Mouse (Mus musculus) midbrain, embryonic 16.5 days (tissue): ENCODE measurements around the gene Icam1. TPM values are rescaled to one million over a fixed set of nuclear protein-coding genes. Genes with fewer than 3 reads are reported as not detected.

Experiments used
- ATAC-seq: fragments of 200-750 bp; cut with Nextera tagmentation; 2 replicates; pipeline ENCODE4 v1.8.0; 2017; ENCODE audit warnings: moderate TSS enrichment
- H3K27ac ChIP-seq: fragments of 300-500 bp; sonication (generic); 2 replicates; pipeline ENCODE4 v1.5.1; 2014; ENCODE audit warnings: mild to moderate bottlenecking, low read length, mixed read lengths
- H3K27me3 ChIP-seq: fragments of 300-500 bp; sonication (generic); 2 replicates; pipeline ENCODE4 v1.6.1; 2014; ENCODE audit warnings: low read depth, low read length, mixed read lengths; ENCODE audit not compliant: control insufficient read depth, insufficient read depth
- H3K36me3 ChIP-seq: fragments of 300-500 bp; sonication (generic); 2 replicates; pipeline ENCODE4 v1.6.1; 2014; ENCODE audit warnings: mild to moderate bottlenecking, low read length, moderate library complexity, mixed read lengths; ENCODE audit not compliant: control insufficient read depth, insufficient read depth
- H3K4me1 ChIP-seq: fragments of 300-500 bp; sonication (generic); 2 replicates; pipeline ENCODE4 v1.6.1; 2014; ENCODE audit warnings: mild to moderate bottlenecking, low read length, mixed read lengths; ENCODE audit not compliant: control insufficient read depth, insufficient read depth
- H3K4me2 ChIP-seq: fragments of 300-500 bp; sonication (generic); 2 replicates; pipeline ENCODE4 v1.6.1; 2014; ENCODE audit warnings: mild to moderate bottlenecking, low read length, mixed read lengths
- H3K4me3 ChIP-seq: fragments of 300-500 bp; sonication (generic); 2 replicates; pipeline ENCODE4 v1.5.1; 2014; ENCODE audit warnings: low read depth, mild to moderate bottlenecking, low read length, moderate library complexity, mixed read lengths
- H3K9ac ChIP-seq: fragments of 300-500 bp; sonication (generic); 2 replicates; pipeline ENCODE4 v1.6.1; 2014; ENCODE audit warnings: low read depth, low read length, mixed read lengths
- H3K9me3 ChIP-seq: fragments of 300-500 bp; sonication (generic); replicated peaks from 2 replicates; pipeline ENCODE4 v1.6.1; 2014; ENCODE audit warnings: mild to moderate bottlenecking, low read length, mixed read lengths; ENCODE audit not compliant: control insufficient read depth, poor library complexity, severe bottlenecking
- WGBS: fragments of 180-500 bp; shearing (Covaris S2); extraction: QIAGEN DNeasy Blood & Tissue Kit; methylation state at CpG from one replicate; pipeline ENCODE4 v1.1.7; 2014; 5-methylcytosine and 5-hydroxymethylcytosine counted together
- polyA plus RNA-seq: library from polyadenylated mRNA; unstranded; fragments of >200 nt; fragmentation: Nextera tagmentation; extraction: Ambion mirVana; gene quantifications from 2 replicates; pipeline ENCODE4 v1.2.1, GENCODE M21; 2015

The Icam1 gene
- polyA plus RNA-seq: 3.0 and 3.1 TPM in 2 replicates

DNA sequence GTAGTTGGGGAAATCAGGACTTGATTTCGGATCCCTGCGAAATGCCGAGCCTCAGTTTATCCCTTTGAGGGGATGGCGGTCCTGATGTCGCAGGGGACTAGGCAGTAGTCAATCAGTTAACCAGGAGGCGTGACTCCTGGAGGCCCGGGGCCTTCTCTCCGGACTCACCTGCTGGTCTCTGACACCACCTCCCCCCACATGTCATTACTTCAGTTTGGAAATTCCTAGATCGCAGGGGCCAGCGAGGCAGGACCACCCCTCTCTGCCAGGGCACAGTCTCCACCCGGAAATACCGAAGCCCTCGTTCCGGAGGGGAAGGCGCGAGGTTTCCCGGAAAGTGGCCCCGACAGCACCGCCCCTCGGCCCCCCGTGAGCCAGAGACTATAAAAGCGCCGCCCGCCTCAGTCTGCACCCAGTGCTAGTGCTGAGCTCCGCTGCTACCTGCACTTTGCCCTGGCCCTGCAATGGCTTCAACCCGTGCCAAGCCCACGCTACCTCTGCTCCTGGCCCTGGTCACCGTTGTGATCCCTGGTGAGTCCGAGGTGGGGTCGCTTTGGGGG lies at the start of gene Icam1:
Gene Icam1, plus strand, starts transcription at position 415 of the 560 bp plus-strand sequence.
- Histone ChIP-seq H3K9me3 (no peaks in the 10 kb centered on the region), H3K27me3 (peaks cover 44% of the 10 kb centered on the region), H3K36me3 (no peaks in the 10 kb centered on the region), H3K4me1 (no peaks in the 10 kb centered on the region), H3K27ac (no peak within 1 kb of the TSS), H3K4me3 (peak within 1 kb of the TSS; percentile 12), H3K9ac (no peak within 1 kb of the TSS), H3K4me2 (peak within 1 kb of the TSS; percentile 29)
- no peak for ATAC-seq
- WGBS: 1% methylated on average over 30 of the region's 30 CpGs

DNA sequence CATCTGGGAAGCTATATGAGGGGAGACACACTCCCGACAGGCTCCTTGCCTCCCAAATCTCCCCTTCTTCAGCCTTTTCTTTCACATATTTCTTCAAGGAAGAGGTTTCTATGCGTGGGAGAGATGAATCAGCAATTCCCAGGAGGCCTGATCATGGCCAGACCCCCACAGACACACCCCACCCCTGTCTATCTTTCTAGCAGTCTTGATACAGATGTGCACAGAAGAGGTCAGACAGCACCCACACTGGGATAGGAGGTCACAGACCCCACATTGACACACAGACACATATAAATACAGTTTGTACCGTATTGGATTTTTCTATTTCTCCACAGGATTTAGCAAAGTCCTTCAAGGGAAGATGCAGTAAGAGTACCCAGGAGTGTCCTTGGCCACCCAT lies 49.8 kb upstream of the Icam1 start:
- Histone ChIP-seq H3K9me3 (no peaks in the 10 kb centered on the region), H3K27ac (no peak overlapping the region), H3K27me3 (no peaks in the 10 kb centered on the region), H3K9ac (no peak overlapping the region), H3K4me1 (no peaks in the 10 kb centered on the region), H3K4me3 (no peak overlapping the region), H3K4me2 (no peak overlapping the region), H3K36me3 (no peaks in the 10 kb centered on the region)
- ATAC-seq: no peak
- 77% methylated on average over 3 of the region's 3 CpGs for WGBS

DNA sequence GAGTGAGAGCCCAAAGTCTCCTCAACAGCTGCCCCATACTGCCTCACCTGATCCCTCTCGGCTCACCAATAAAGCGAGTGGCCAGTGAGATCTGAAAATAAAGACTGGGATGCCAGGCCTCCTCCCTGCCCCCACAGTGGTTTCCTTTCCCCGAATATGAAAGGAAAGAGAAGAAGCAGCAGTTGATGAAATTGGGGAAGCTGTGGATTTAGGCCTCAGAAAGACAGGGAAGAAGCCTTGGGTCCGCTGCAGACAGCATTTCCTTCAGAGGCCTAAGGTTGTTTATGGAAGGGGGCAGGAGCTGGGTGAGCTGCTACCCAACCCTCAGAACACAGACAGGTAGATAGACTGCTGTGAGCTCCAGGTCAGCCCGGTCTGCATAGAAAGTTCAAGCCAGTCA lies 49.0 kb upstream of the Icam1 start:
- H3K4me1 ChIP-seq: no peaks in the 10 kb centered on the region
- H3K36me3 ChIP-seq: no peaks in the 10 kb centered on the region
- no peak overlapping the region for H3K9ac ChIP-seq
- H3K4me2 ChIP-seq: no peak overlapping the region
- ATAC-seq: no peak
- H3K27ac ChIP-seq: no peak overlapping the region
- H3K4me3 ChIP-seq: no peak overlapping the region
- H3K9me3 ChIP-seq: no peaks in the 10 kb centered on the region
- no peaks in the 10 kb centered on the region for H3K27me3 ChIP-seq
- WGBS: 77% methylated on average over 5 of the region's 5 CpGs

GRCm38 (mm10) chr9:20971751-20972140 lies 44.0 kb upstream of the Icam1 start:
- Histone ChIP-seq H3K9ac (no peak overlapping the region), H3K4me2 (no peak overlapping the region), H3K9me3 (no peaks in the 10 kb centered on the region), H3K27ac (no peak overlapping the region), H3K4me1 (peaks cover 11% of the 10 kb centered on the region; the same call in 1 of the 2 replicates), H3K27me3 (no peaks in the 10 kb centered on the region), H3K36me3 (no peaks in the 10 kb centered on the region), H3K4me3 (no peak overlapping the region)
- WGBS: 83% methylated on average over 7 of the region's 7 CpGs
- ATAC-seq: no peak

DNA sequence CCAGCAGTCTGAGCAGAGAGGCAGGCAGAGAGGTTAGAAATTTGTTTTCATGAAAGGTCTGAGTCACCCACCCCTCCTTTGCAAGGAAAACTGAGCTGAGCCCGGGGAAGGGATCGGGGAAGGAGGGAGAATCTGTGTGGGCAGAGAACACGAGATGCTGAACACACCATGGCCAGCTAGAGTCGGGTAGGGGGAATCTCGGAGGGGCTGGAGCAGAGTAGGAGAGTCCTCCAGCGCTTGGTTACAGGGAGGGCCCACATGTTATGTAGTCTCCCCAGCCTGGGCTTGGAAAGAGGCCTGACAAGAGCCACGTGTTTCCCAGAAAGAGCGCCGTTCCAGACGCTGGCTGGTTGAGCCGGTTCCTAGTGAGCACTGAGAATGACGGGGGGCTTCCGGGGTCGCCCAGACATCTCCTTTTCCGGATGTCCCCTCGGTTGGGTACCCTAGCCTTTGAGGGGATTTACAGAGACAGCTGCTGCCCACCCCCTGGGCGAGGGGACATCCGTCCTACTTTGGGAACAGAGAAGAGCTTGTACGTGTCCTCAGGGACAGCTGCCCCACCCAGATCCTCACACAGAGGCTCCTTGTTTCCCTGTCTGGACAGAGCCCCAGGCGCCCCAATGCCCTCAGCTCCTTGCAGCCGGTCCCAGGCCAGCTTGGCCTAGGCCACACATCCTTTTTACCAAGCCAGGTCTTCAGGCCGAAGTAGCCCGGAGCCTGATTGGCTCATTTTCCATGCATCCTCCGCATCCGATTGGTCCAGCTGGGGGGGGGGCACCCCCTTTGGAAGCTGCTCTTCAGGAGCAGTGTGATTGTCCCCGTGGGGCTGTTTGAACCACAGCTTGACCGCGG lies 43.4 kb upstream of the Icam1 start:
- peak; percentile 40; the same call in 1 of the 2 replicates for ATAC-seq
- peaks cover 11% of the 10 kb centered on the region; the same call in 1 of the 2 replicates for H3K4me1 ChIP-seq
- no peak overlapping the region for H3K4me3 ChIP-seq
- WGBS: 32% methylated on average over 28 of the region's 28 CpGs
- 0 out of 2 replicates have a peak overlapping the region, but pooled peaks have one; percentile 27 for H3K9ac ChIP-seq
- H3K27ac ChIP-seq: no peak overlapping the region
- no peaks in the 10 kb centered on the region for H3K27me3 ChIP-seq
- no peaks in the 10 kb centered on the region for H3K9me3 ChIP-seq
- no peaks in the 10 kb centered on the region for H3K36me3 ChIP-seq
- H3K4me2 ChIP-seq: peak overlapping the region; percentile 31

DNA sequence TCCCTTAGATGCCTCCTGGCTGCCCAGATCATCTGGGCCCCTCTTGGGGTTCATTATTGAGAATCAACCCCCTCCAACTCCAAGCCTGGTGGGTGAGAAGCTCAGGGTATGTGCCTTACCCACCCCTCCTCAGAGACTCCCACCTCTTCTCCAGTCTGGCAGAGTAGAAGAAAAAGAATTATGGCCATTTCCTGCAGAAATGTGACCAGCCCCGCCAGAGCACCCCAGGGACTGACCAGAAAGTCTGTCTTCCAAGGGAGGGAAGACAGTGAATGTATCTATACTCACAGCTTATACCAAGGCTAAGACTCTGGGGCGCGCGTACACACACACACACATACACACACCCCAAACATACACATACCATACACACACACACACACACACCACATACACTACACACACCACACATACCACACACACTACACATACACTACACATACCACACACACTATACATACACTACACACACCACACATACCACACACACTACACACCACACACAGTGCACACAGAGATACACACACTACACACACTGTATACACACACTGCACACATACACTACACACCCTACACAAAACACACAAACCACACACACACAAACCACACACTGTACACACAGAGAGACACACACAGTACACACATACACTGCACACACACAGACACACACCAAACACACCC lies 42.6 kb upstream of the Icam1 start:
- H3K4me1 ChIP-seq: peaks cover 11% of the 10 kb centered on the region; the same call in 1 of the 2 replicates
- H3K36me3 ChIP-seq: no peaks in the 10 kb centered on the region
- no peak overlapping the region; the same call in 1 of the 2 replicates for H3K4me2 ChIP-seq
- 96% methylated on average over 4 of the region's 4 CpGs for WGBS
- H3K27ac ChIP-seq: no peak overlapping the region
- H3K9ac ChIP-seq: no peak overlapping the region
- no peak for ATAC-seq
- no peaks in the 10 kb centered on the region for H3K9me3 ChIP-seq
- H3K4me3 ChIP-seq: no peak overlapping the region
- H3K27me3 ChIP-seq: no peaks in the 10 kb centered on the region

DNA sequence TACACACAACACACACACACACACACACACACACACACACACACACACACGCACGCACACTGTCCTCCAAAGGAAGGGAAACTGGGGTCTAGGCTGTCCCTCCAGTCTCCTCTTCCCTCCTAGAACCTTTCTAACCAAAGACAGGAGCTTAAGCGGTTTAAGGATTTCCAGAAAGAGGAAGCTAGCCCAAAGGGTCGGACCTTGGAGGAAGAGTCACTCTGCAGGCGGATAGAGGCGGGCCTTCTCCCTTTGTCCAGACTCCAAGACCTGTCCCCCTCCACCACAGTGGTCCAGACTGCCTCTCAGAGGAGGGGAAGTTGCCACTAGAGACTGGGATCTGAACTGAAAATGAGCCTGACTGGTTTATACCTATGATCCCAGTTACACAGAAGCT lies 42.1 kb upstream of the Icam1 start:
- H3K27ac ChIP-seq: no peak overlapping the region

GRCm38 (mm10) chr9:20975431-20976215 lies 40.2 kb upstream of the Icam1 start:
- Histone ChIP-seq H3K4me1 (peaks cover 11% of the 10 kb centered on the region; the same call in 1 of the 2 replicates), H3K27me3 (no peaks in the 10 kb centered on the region), H3K4me3 (peak overlapping the region; percentile 81), H3K9me3 (no peaks in the 10 kb centered on the region), H3K27ac (no peak overlapping the region), H3K4me2 (peak overlapping the region; percentile 98), H3K9ac (peak overlapping the region; percentile 78), H3K36me3 (no peaks in the 10 kb centered on the region)
- WGBS: under 1% methylated on average over 43 of the region's 45 CpGs
- ATAC-seq: peak; percentile 61; the same call in 1 of the 2 replicates

More for the DNA sequence above, 42.1 kb upstream of the Icam1 start:
- no peaks in the 10 kb centered on the region for H3K36me3 ChIP-seq
- H3K9me3 ChIP-seq: no peaks in the 10 kb centered on the region
- H3K9ac ChIP-seq: no peak overlapping the region
- no peak for ATAC-seq
- no peak overlapping the region for H3K4me3 ChIP-seq
- H3K4me1 ChIP-seq: peaks cover 11% of the 10 kb centered on the region; the same call in 1 of the 2 replicates
- H3K4me2 ChIP-seq: no peak overlapping the region
- H3K27me3 ChIP-seq: no peaks in the 10 kb centered on the region
- WGBS: 57% methylated on average over 6 of the region's 6 CpGs
